Mouse (Mus musculus) kidney, embryonic 15.5 days (tissue): ENCODE measurements at regions not wholly inside any gene's neighbourhood (a gene's known extent, or its start where the extent isn't known, plus 50 kb on each side); places are given as distances from the start of the nearest gene placed in this dataset.

Experiments
- ATAC-seq: fragments of 200-750 bp; cut with Nextera tagmentation; replicated peaks from 2 replicates; pipeline ENCODE4 v1.8.0; 2017; ENCODE audit warnings: moderate TSS enrichment; ENCODE audit not compliant: low FRiP score
- H3K27ac ChIP-seq: fragments of 300-500 bp; sonication (generic); 2 replicates; pipeline ENCODE4 v1.5.1; 2015; ENCODE audit warnings: mild to moderate bottlenecking, inconsistent platforms
- H3K27me3 ChIP-seq: fragments of 300-500 bp; sonication (generic); 2 replicates; pipeline ENCODE4 v1.6.1; 2015; ENCODE audit warnings: inconsistent platforms
- H3K36me3 ChIP-seq: fragments of 300-500 bp; sonication (generic); 2 replicates; pipeline ENCODE4 v1.6.1; 2015; ENCODE audit warnings: inconsistent platforms
- H3K4me1 ChIP-seq: fragments of 300-500 bp; sonication (generic); 2 replicates; pipeline ENCODE4 v1.6.1; 2015; ENCODE audit warnings: inconsistent platforms
- H3K4me2 ChIP-seq: fragments of 300-500 bp; sonication (generic); 2 replicates; pipeline ENCODE4 v1.6.1; 2015; ENCODE audit warnings: moderate library complexity, mild to moderate bottlenecking, inconsistent platforms
- H3K4me3 ChIP-seq: fragments of 300-500 bp; sonication (generic); replicated peaks from 2 replicates; pipeline ENCODE4 v1.5.1; 2015; ENCODE audit warnings: mild to moderate bottlenecking, inconsistent platforms
- H3K9ac ChIP-seq: fragments of 300-500 bp; sonication (generic); 2 replicates; pipeline ENCODE4 v1.6.1; 2015; ENCODE audit warnings: mild to moderate bottlenecking, inconsistent platforms
- H3K9me3 ChIP-seq: fragments of 300-500 bp; sonication (generic); replicated peaks from 2 replicates; pipeline ENCODE4 v1.6.1; 2016; ENCODE audit warnings: inconsistent platforms
- WGBS: fragments of 180-500 bp; shearing (Covaris S2); methylation state at CpG from one replicate; pipeline ENCODE4 v1.1.7; 2015; ENCODE audit warnings: mixed read lengths; 5-methylcytosine and 5-hydroxymethylcytosine counted together

GRCm38 (mm10) chr12:27182397-27183375 is 159.7 kb downstream of the Sox11 start:
- no peak overlapping the region for H3K27ac ChIP-seq
- peak; percentile 46; the same call in 1 of the 2 replicates for ATAC-seq

GRCm38 (mm10) chr12:27173561-27173960 is 168.8 kb downstream of the Sox11 start:
- H3K9me3 ChIP-seq: no peaks in the 10 kb centered on the region
- no peaks in the 10 kb centered on the region for H3K27me3 ChIP-seq
- H3K27ac ChIP-seq: 0 out of 2 replicates have a peak overlapping the region, but pooled peaks have one; percentile 38
- H3K4me2 ChIP-seq: no peak overlapping the region
- H3K4me3 ChIP-seq: no peak overlapping the region
- ATAC-seq: peak; percentile 26
- no peak overlapping the region for H3K9ac ChIP-seq
- WGBS: 57% methylated on average over 4 of the region's 4 CpGs
- no peaks in the 10 kb centered on the region for H3K36me3 ChIP-seq
- peaks cover 18% of the 10 kb centered on the region; the same call in 1 of the 2 replicates for H3K4me1 ChIP-seq

More at GRCm38 (mm10) chr12:27182397-27183375, 159.7 kb downstream of the Sox11 start:
- 29% methylated on average over 5 of the region's 5 CpGs for WGBS
- H3K36me3 ChIP-seq: no peaks in the 10 kb centered on the region
- H3K4me3 ChIP-seq: no peak overlapping the region
- H3K9me3 ChIP-seq: no peaks in the 10 kb centered on the region
- no peak overlapping the region for H3K4me2 ChIP-seq
- peaks cover 12% of the 10 kb centered on the region for H3K4me1 ChIP-seq
- H3K27me3 ChIP-seq: no peaks in the 10 kb centered on the region
- no peak overlapping the region for H3K9ac ChIP-seq

GRCm38 (mm10) chr12:27173151-27173550 is 169.2 kb downstream of the Sox11 start:
- H3K9ac ChIP-seq: no peak overlapping the region
- no peak overlapping the region for H3K4me2 ChIP-seq
- no peaks in the 10 kb centered on the region for H3K36me3 ChIP-seq
- no peaks in the 10 kb centered on the region for H3K9me3 ChIP-seq
- 36% methylated on average over 4 of the region's 4 CpGs for WGBS
- peak; percentile 92 for ATAC-seq
- H3K4me3 ChIP-seq: no peak overlapping the region
- no peaks in the 10 kb centered on the region for H3K27me3 ChIP-seq
- H3K4me1 ChIP-seq: peaks cover 18% of the 10 kb centered on the region; the same call in 1 of the 2 replicates
- peak overlapping the region; percentile 38; the same call in 1 of the 2 replicates for H3K27ac ChIP-seq

- Histone ChIP-seq H3K4me3 (no peak overlapping the region), H3K27ac (no peak overlapping the region), H3K9me3 (no peaks in the 10 kb centered on the region), H3K36me3 (no peaks in the 10 kb centered on the region), H3K4me2 (no peak overlapping the region), H3K27me3 (no peaks in the 10 kb centered on the region), H3K9ac (no peak overlapping the region), H3K4me1 (peaks cover 18% of the 10 kb centered on the region; the same call in 1 of the 2 replicates)
- ATAC-seq: no peak
These were observed 170.8 kb downstream of the Sox11 start for GRCm38 (mm10) chr12:27171595-27171994.

- Histone ChIP-seq H3K4me1 (no peaks in the 10 kb centered on the region), H3K9ac (no peak overlapping the region), H3K9me3 (no peaks in the 10 kb centered on the region), H3K27me3 (no peaks in the 10 kb centered on the region), H3K4me2 (no peak overlapping the region), H3K4me3 (no peak overlapping the region), H3K36me3 (no peaks in the 10 kb centered on the region), H3K27ac (no peak overlapping the region)
- 85% methylated on average over 4 of the region's 4 CpGs for WGBS
- peak; percentile 36; the same call in 1 of the 2 replicates for ATAC-seq
These were observed 177.4 kb downstream of the Sox11 start for GRCm38 (mm10) chr12:27164920-27165504.

GRCm38 (mm10) chr12:27160063-27160686 is 182.2 kb downstream of the Sox11 start:
- H3K4me1 ChIP-seq: peaks cover 3% of the 10 kb centered on the region
- no peaks in the 10 kb centered on the region for H3K27me3 ChIP-seq
- H3K36me3 ChIP-seq: no peaks in the 10 kb centered on the region
- H3K4me2 ChIP-seq: no peak overlapping the region
- no peak overlapping the region for H3K4me3 ChIP-seq
- no peak overlapping the region for H3K27ac ChIP-seq
- H3K9ac ChIP-seq: no peak overlapping the region
- 82% methylated on average over 18 of the region's 18 CpGs for WGBS
- ATAC-seq: no peak
- no peaks in the 10 kb centered on the region for H3K9me3 ChIP-seq

- no peak for ATAC-seq
- Histone ChIP-seq H3K27ac (no peak overlapping the region), H3K4me1 (peaks cover 9% of the 10 kb centered on the region), H3K4me3 (no peak overlapping the region), H3K9me3 (no peaks in the 10 kb centered on the region), H3K4me2 (no peak overlapping the region), H3K27me3 (no peaks in the 10 kb centered on the region), H3K9ac (no peak overlapping the region), H3K36me3 (no peaks in the 10 kb centered on the region)
- 76% methylated on average over 8 of the region's 8 CpGs for WGBS
These were observed 182.8 kb downstream of the Sox11 start for GRCm38 (mm10) chr12:27159416-27160062.

GRCm38 (mm10) chr12:27150871-27151853 is 191.2 kb downstream of the Sox11 start:
- no peaks in the 10 kb centered on the region for H3K9me3 ChIP-seq
- no peaks in the 10 kb centered on the region for H3K36me3 ChIP-seq
- 0 out of 2 replicates have a peak, but pooled peaks have one; percentile 49 for ATAC-seq
- no peak overlapping the region for H3K4me3 ChIP-seq
- H3K9ac ChIP-seq: no peak overlapping the region
- whole genome bisulfite sequencing: 36% methylated on average over 13 of the region's 13 CpGs
- H3K4me2 ChIP-seq: no peak overlapping the region
- H3K27ac ChIP-seq: no peak overlapping the region
- no peaks in the 10 kb centered on the region for H3K27me3 ChIP-seq
- H3K4me1 ChIP-seq: peaks cover 16% of the 10 kb centered on the region

- H3K27me3 ChIP-seq: no peaks in the 10 kb centered on the region
- H3K9me3 ChIP-seq: no peaks in the 10 kb centered on the region
- WGBS: 38% methylated on average over 8 of the region's 8 CpGs
- ATAC-seq: no peak
- no peak overlapping the region for H3K9ac ChIP-seq
- H3K27ac ChIP-seq: no peak overlapping the region
- H3K36me3 ChIP-seq: no peaks in the 10 kb centered on the region
- H3K4me3 ChIP-seq: no peak overlapping the region
- H3K4me1 ChIP-seq: peaks cover 25% of the 10 kb centered on the region
- no peak overlapping the region for H3K4me2 ChIP-seq
These were observed 199.1 kb downstream of the Sox11 start for GRCm38 (mm10) chr12:27143310-27143709.

- no peaks in the 10 kb centered on the region for H3K9me3 ChIP-seq
- WGBS: 26% methylated on average over 5 of the region's 5 CpGs
- no peak overlapping the region for H3K9ac ChIP-seq
- no peak overlapping the region for H3K4me2 ChIP-seq
- peaks cover 30% of the 10 kb centered on the region for H3K4me1 ChIP-seq
- no peak overlapping the region for H3K4me3 ChIP-seq
- peak overlapping the region; percentile 43; the same call in 1 of the 2 replicates for H3K27ac ChIP-seq
- ATAC-seq: 0 out of 2 replicates have a peak, but pooled peaks have one; percentile 48
- no peaks in the 10 kb centered on the region for H3K36me3 ChIP-seq
- no peaks in the 10 kb centered on the region for H3K27me3 ChIP-seq
These were observed 202.1 kb downstream of the Sox11 start for GRCm38 (mm10) chr12:27140335-27140702.
